Mouse (Mus musculus): ENCODE measurements at regions not wholly inside any gene's neighbourhood (a gene's known extent, or its start where the extent isn't known, plus 50 kb on each side); places are given as distances from the start of the nearest gene placed in this dataset.

GRCm38 (mm10) chr17:82367876-82368275, 629.7 kb upstream of the Slc8a1 start:
- no peak overlapping the region for H3K9ac ChIP-seq (replicated peaks; ENCODE audit: low read depth, low read length)
- DNase-seq (ENCODE audit: low spot score) (no peak), ATAC-seq (ENCODE audit: insufficient read depth, low read depth) (no peak)
- H3K4me1 ChIP-seq (ENCODE audit: control insufficient read depth, insufficient read depth), result no peaks in the 10 kb centered on the region
- no peaks in the 10 kb centered on the region for H3K9me3 ChIP-seq (replicated peaks; ENCODE audit: control insufficient read depth, low read length)
- H3K27ac ChIP-seq (ENCODE audit: low read depth), result no peak overlapping the region
- no peak for TF ChIP-seq CTCF (IDR thresholded peaks at IDR 0.05; ENCODE audit: low read depth)
- TF ChIP-seq EP300 (IDR thresholded peaks at IDR 0.05; ENCODE audit: low read depth), result no peak
- no peak overlapping the region for H3K4me2 ChIP-seq (ENCODE audit: low read depth, low read length)
- H3K27me3 ChIP-seq (ENCODE audit: control insufficient read depth, insufficient read depth, low read length), result no peaks in the 10 kb centered on the region
- H3K36me3 ChIP-seq (replicated peaks; ENCODE audit: control insufficient read depth, insufficient read depth, low read length), result no peaks in the 10 kb centered on the region
- H3K4me3 ChIP-seq (ENCODE audit: low read depth, low read length), result no peak overlapping the region

- Histone ChIP-seq H3K4me1 (ENCODE audit: control insufficient read depth, insufficient read depth) (no peaks in the 10 kb centered on the region), H3K4me3 (ENCODE audit: low read depth, low read length) (no peak overlapping the region), H3K9me3 (replicated peaks; ENCODE audit: control insufficient read depth, low read length) (no peaks in the 10 kb centered on the region), H3K27me3 (ENCODE audit: control insufficient read depth, insufficient read depth, low read length) (no peaks in the 10 kb centered on the region), H3K4me2 (ENCODE audit: low read depth, low read length) (no peak overlapping the region), H3K36me3 (replicated peaks; ENCODE audit: control insufficient read depth, insufficient read depth, low read length) (no peaks in the 10 kb centered on the region), H3K9ac (replicated peaks; ENCODE audit: low read depth, low read length) (no peak overlapping the region), H3K27ac (ENCODE audit: low read depth) (no peak overlapping the region)
- ATAC-seq (ENCODE audit: insufficient read depth, low read depth) (no peak), DNase-seq (ENCODE audit: low spot score) (no peak)
- 72% methylated on average over 4 of the region's 4 CpGs for WGBS
- no peak for TF ChIP-seq EP300 (IDR thresholded peaks at IDR 0.05; ENCODE audit: low read depth)
- no peak for TF ChIP-seq CTCF (IDR thresholded peaks at IDR 0.05; ENCODE audit: low read depth)
Measured at GRCm38 (mm10) chr17:82366001-82366400, 627.8 kb upstream of the Slc8a1 start.

- no peaks in the 10 kb centered on the region for H3K27me3 ChIP-seq (ENCODE audit: control insufficient read depth, insufficient read depth, low read length)
- no peak overlapping the region for H3K9ac ChIP-seq (replicated peaks; ENCODE audit: low read depth, low read length)
- no peak for TF ChIP-seq EP300 (IDR thresholded peaks at IDR 0.05; ENCODE audit: low read depth)
- no peak for TF ChIP-seq CTCF (IDR thresholded peaks at IDR 0.05; ENCODE audit: low read depth)
- H3K4me1 ChIP-seq (ENCODE audit: control insufficient read depth, insufficient read depth), result no peaks in the 10 kb centered on the region
- H3K4me2 ChIP-seq (ENCODE audit: low read depth, low read length), result no peak overlapping the region
- H3K36me3 ChIP-seq (replicated peaks; ENCODE audit: control insufficient read depth, insufficient read depth, low read length), result no peaks in the 10 kb centered on the region
- H3K4me3 ChIP-seq (ENCODE audit: low read depth, low read length), result no peak overlapping the region
- no peaks in the 10 kb centered on the region for H3K9me3 ChIP-seq (replicated peaks; ENCODE audit: control insufficient read depth, low read length)
- no peak overlapping the region for H3K27ac ChIP-seq (ENCODE audit: low read depth)
- no peak for ATAC-seq (ENCODE audit: insufficient read depth, low read depth)
- no peak for DNase-seq (ENCODE audit: low spot score)
Measured at GRCm38 (mm10) chr17:82348636-82349035, 610.5 kb upstream of the Slc8a1 start.

GRCm38 (mm10) chr17:82331429-82331828, 593.3 kb upstream of the Slc8a1 start:
- Histone ChIP-seq H3K4me3 (ENCODE audit: low read depth, low read length) (no peak overlapping the region), H3K4me2 (ENCODE audit: low read depth, low read length) (no peak overlapping the region), H3K27ac (ENCODE audit: low read depth) (no peak overlapping the region), H3K36me3 (replicated peaks; ENCODE audit: control insufficient read depth, insufficient read depth, low read length) (no peaks in the 10 kb centered on the region), H3K4me1 (ENCODE audit: control insufficient read depth, insufficient read depth) (no peaks in the 10 kb centered on the region), H3K9ac (replicated peaks; ENCODE audit: low read depth, low read length) (no peak overlapping the region), H3K27me3 (ENCODE audit: control insufficient read depth, insufficient read depth, low read length) (no peaks in the 10 kb centered on the region), H3K9me3 (replicated peaks; ENCODE audit: control insufficient read depth, low read length) (no peaks in the 10 kb centered on the region)
- 85% methylated on average over 5 of the region's 5 CpGs for WGBS
- ATAC-seq (ENCODE audit: insufficient read depth, low read depth) (no peak), DNase-seq (ENCODE audit: low spot score) (no peak)
- no peak for TF ChIP-seq EP300 (IDR thresholded peaks at IDR 0.05; ENCODE audit: low read depth)
- no peak for TF ChIP-seq CTCF (IDR thresholded peaks at IDR 0.05; ENCODE audit: low read depth)

DNA sequence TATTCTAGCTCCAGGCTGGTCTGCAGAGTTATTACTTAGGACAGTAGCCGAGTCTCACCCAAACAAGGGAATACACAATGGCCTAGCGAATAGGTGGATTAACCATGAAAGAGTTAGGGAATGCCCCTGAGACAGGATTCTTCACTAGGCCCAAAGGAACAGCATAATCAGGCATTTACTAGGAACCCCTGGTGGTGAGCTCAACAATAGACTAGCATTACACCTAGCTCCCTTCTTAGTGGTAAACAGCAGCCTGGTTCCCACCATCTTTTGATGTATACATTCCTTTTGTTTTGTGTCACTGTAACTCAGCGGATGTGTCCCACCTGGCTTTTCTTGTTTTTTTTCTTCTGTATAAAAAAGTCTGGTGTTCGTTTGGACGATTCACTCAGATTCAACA, 574.0 kb upstream of the Slc8a1 start:
- H3K4me2 ChIP-seq (ENCODE audit: low read depth, low read length), result no peak overlapping the region
- no peak for ATAC-seq (ENCODE audit: insufficient read depth, low read depth)
- H3K9ac ChIP-seq (replicated peaks; ENCODE audit: low read depth, low read length), result no peak overlapping the region
- no peak overlapping the region for H3K27ac ChIP-seq (ENCODE audit: low read depth)
- DNase-seq (ENCODE audit: low spot score), result no peak
- H3K9me3 ChIP-seq (replicated peaks; ENCODE audit: control insufficient read depth, low read length), result no peaks in the 10 kb centered on the region
- no peaks in the 10 kb centered on the region for H3K36me3 ChIP-seq (replicated peaks; ENCODE audit: control insufficient read depth, insufficient read depth, low read length)
- H3K4me3 ChIP-seq (ENCODE audit: low read depth, low read length), result no peak overlapping the region
- no peaks in the 10 kb centered on the region for H3K27me3 ChIP-seq (ENCODE audit: control insufficient read depth, insufficient read depth, low read length)
- WGBS, result 80% methylated on average over 5 of the region's 5 CpGs
- no peak for TF ChIP-seq CTCF (IDR thresholded peaks at IDR 0.05; ENCODE audit: low read depth)
- TF ChIP-seq EP300 (IDR thresholded peaks at IDR 0.05; ENCODE audit: low read depth), result no peak
- H3K4me1 ChIP-seq (ENCODE audit: control insufficient read depth, insufficient read depth), result no peaks in the 10 kb centered on the region

DNA sequence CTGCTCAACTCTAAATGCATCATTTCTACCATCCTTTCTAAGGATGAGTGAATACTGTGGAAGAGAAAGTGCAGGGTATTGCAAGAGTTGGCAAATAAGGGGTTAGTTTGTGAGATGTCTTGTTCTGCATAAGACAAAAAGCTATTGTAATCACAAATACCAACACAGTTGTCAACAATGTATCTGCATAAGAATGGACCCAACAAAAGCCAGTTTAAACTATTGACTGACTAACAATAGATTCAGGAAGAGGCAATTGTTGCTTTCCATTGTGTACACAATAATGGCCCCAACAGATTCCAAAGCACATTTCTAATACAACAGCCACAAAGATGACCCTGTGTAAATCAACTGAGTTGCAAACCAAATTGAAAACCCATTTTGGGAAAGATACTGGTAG, 568.2 kb upstream of the Slc8a1 start:
- Histone ChIP-seq H3K4me2 (ENCODE audit: low read depth, low read length) (no peak overlapping the region), H3K27me3 (ENCODE audit: control insufficient read depth, insufficient read depth, low read length) (no peaks in the 10 kb centered on the region), H3K27ac (ENCODE audit: low read depth) (no peak overlapping the region), H3K9ac (replicated peaks; ENCODE audit: low read depth, low read length) (no peak overlapping the region), H3K36me3 (replicated peaks; ENCODE audit: control insufficient read depth, insufficient read depth, low read length) (no peaks in the 10 kb centered on the region), H3K4me1 (ENCODE audit: control insufficient read depth, insufficient read depth) (no peaks in the 10 kb centered on the region), H3K4me3 (ENCODE audit: low read depth, low read length) (no peak overlapping the region), H3K9me3 (replicated peaks; ENCODE audit: control insufficient read depth, low read length) (no peaks in the 10 kb centered on the region)
- no peak for ATAC-seq (ENCODE audit: insufficient read depth, low read depth)
- no peak for DNase-seq (ENCODE audit: low spot score)
- TF ChIP-seq CTCF (IDR thresholded peaks at IDR 0.05; ENCODE audit: low read depth) (no peak), EP300 (IDR thresholded peaks at IDR 0.05; ENCODE audit: low read depth) (no peak)

Measured in heart, postnatal 0 days (tissue).